Mouse (Mus musculus) midbrain, postnatal 0 days (tissue): ENCODE measurements at regions not wholly inside any gene's neighbourhood (a gene's known extent, or its start where the extent isn't known, plus 50 kb on each side); places are given as distances from the start of the nearest gene placed in this dataset.

ENCODE experiments used
- ATAC-seq: fragments of 200-750 bp; cut with Nextera tagmentation; 2 replicates; pipeline ENCODE4 v1.8.0; 2017; ENCODE audit warnings: moderate number of reproducible peaks, mild to moderate bottlenecking, moderate TSS enrichment, moderate library complexity; ENCODE audit not compliant: low FRiP score
- DNase-seq: peaks from one replicate; pipeline ENCODE4 v3.0.0-alpha.2; 2015; ENCODE audit warnings: low spot score
- H3K27ac ChIP-seq: fragments of 300-500 bp; sonication (generic); 2 replicates; pipeline ENCODE4 v1.5.1; 2014; ENCODE audit warnings: low read depth, mild to moderate bottlenecking, low read length, mixed read lengths
- H3K27me3 ChIP-seq: fragments of 300-500 bp; sonication (generic); 2 replicates; pipeline ENCODE4 v1.6.1; 2014; ENCODE audit warnings: low read length, control low read depth, mixed read lengths; ENCODE audit not compliant: insufficient read depth
- H3K36me3 ChIP-seq: fragments of 300-500 bp; sonication (generic); 2 replicates; pipeline ENCODE4 v1.6.1; 2014; ENCODE audit warnings: low read length, control low read depth, mixed read lengths; ENCODE audit not compliant: insufficient read depth
- H3K4me1 ChIP-seq: fragments of 300-500 bp; sonication (generic); 2 replicates; pipeline ENCODE4 v1.6.1; 2014; ENCODE audit warnings: mild to moderate bottlenecking, control low read depth, antibody characterized with exemption, low read length, mixed read lengths; ENCODE audit not compliant: insufficient read depth
- H3K4me2 ChIP-seq: fragments of 300-500 bp; sonication (generic); 2 replicates; pipeline ENCODE4 v1.6.1; 2014; ENCODE audit warnings: low read depth, mild to moderate bottlenecking, low read length, mixed read lengths; ENCODE audit not compliant: poor library complexity, severe bottlenecking
- H3K4me3 ChIP-seq: fragments of 300-500 bp; sonication (generic); 2 replicates; pipeline ENCODE4 v1.5.1; 2014; ENCODE audit warnings: low read depth, mild to moderate bottlenecking, low read length, moderate library complexity
- H3K9ac ChIP-seq: fragments of 300-500 bp; sonication (generic); replicated peaks from 2 replicates; pipeline ENCODE4 v1.6.1; 2014; ENCODE audit warnings: mild to moderate bottlenecking, low read length, moderate library complexity, mixed read lengths; ENCODE audit not compliant: poor library complexity, severe bottlenecking
- H3K9me3 ChIP-seq: fragments of 300-500 bp; sonication (generic); 2 replicates; pipeline ENCODE4 v1.6.1; 2016; ENCODE audit warnings: low read length, control low read depth
- CTCF ChIP-seq: IDR thresholded peaks from 2 replicates; pipeline ENCODE4 v1.5.1; 2016; ENCODE audit warnings: antibody characterized with exemption, mild to moderate bottlenecking
- WGBS: fragments of 180-500 bp; shearing (Covaris S2); extraction: QIAGEN DNeasy Blood & Tissue Kit; methylation state at CpG from one replicate; pipeline ENCODE4 v1.1.7; 2014; 5-methylcytosine and 5-hydroxymethylcytosine counted together

GRCm38 (mm10) chr16:84581166-84581565, 66.2 kb downstream of the A730009L09Rik start:
- no peak overlapping the region for H3K4me3 ChIP-seq
- H3K9ac ChIP-seq: no peak overlapping the region
- no peaks in the 10 kb centered on the region for H3K9me3 ChIP-seq
- WGBS: 82% methylated on average over 4 of the region's 4 CpGs
- H3K27me3 ChIP-seq: no peaks in the 10 kb centered on the region
- H3K4me2 ChIP-seq: no peak overlapping the region
- no peak for TF ChIP-seq CTCF
- DNase-seq (no peak), ATAC-seq (no peak)
- no peaks in the 10 kb centered on the region for H3K36me3 ChIP-seq
- no peak overlapping the region for H3K27ac ChIP-seq
- H3K4me1 ChIP-seq: no peaks in the 10 kb centered on the region

- Histone ChIP-seq H3K27me3 (no peaks in the 10 kb centered on the region), H3K4me1 (no peaks in the 10 kb centered on the region), H3K4me2 (no peak overlapping the region), H3K27ac (no peak overlapping the region), H3K36me3 (no peaks in the 10 kb centered on the region), H3K4me3 (no peak overlapping the region), H3K9ac (no peak overlapping the region), H3K9me3 (no peaks in the 10 kb centered on the region)
- TF ChIP-seq CTCF: no peak
- DNase-seq (no peak), ATAC-seq (no peak)
- 87% methylated on average over 7 of the region's 7 CpGs for WGBS
Observed at GRCm38 (mm10) chr16:84583323-84583722, 68.4 kb downstream of the A730009L09Rik start.

GRCm38 (mm10) chr16:84583773-84584229, 68.9 kb downstream of the A730009L09Rik start:
- WGBS: 93% methylated on average over 19 of the region's 19 CpGs
- Histone ChIP-seq H3K27me3 (no peaks in the 10 kb centered on the region), H3K9ac (no peak overlapping the region), H3K36me3 (no peaks in the 10 kb centered on the region), H3K4me3 (no peak overlapping the region), H3K4me1 (no peaks in the 10 kb centered on the region), H3K9me3 (no peaks in the 10 kb centered on the region), H3K27ac (no peak overlapping the region), H3K4me2 (no peak overlapping the region)
- no peak for DNase-seq
- ATAC-seq: no peak
- TF ChIP-seq CTCF: no peak

- Histone ChIP-seq H3K9me3 (no peaks in the 10 kb centered on the region), H3K27ac (no peak overlapping the region), H3K4me3 (no peak overlapping the region), H3K4me2 (no peak overlapping the region), H3K9ac (no peak overlapping the region), H3K36me3 (no peaks in the 10 kb centered on the region), H3K4me1 (no peaks in the 10 kb centered on the region), H3K27me3 (no peaks in the 10 kb centered on the region)
- ATAC-seq (no peak), DNase-seq (no peak)
- 79% methylated on average over 14 of the region's 14 CpGs for WGBS
- TF ChIP-seq CTCF: no peak
Observed at GRCm38 (mm10) chr16:84584724-84585399, 69.9 kb downstream of the A730009L09Rik start.

- Histone ChIP-seq H3K9ac (no peak overlapping the region), H3K27me3 (no peaks in the 10 kb centered on the region), H3K27ac (no peak overlapping the region), H3K4me1 (no peaks in the 10 kb centered on the region), H3K36me3 (no peaks in the 10 kb centered on the region), H3K4me3 (no peak overlapping the region), H3K9me3 (no peaks in the 10 kb centered on the region), H3K4me2 (no peak overlapping the region)
- DNase-seq: no peak
- 70% methylated on average over 2 of the region's 2 CpGs for whole genome bisulfite sequencing
- TF ChIP-seq CTCF: no peak
- ATAC-seq: no peak
Observed at GRCm38 (mm10) chr16:84592978-84593377, 78.1 kb downstream of the A730009L09Rik start.

GRCm38 (mm10) chr16:84602969-84603368, 88.0 kb downstream of the A730009L09Rik start:
- no peak overlapping the region for H3K4me3 ChIP-seq
- H3K9ac ChIP-seq: no peak overlapping the region
- no peak overlapping the region for H3K27ac ChIP-seq
- DNase-seq (no peak), ATAC-seq (no peak)
- WGBS: 89% methylated on average over 8 of the region's 8 CpGs
- H3K27me3 ChIP-seq: no peaks in the 10 kb centered on the region
- H3K36me3 ChIP-seq: no peaks in the 10 kb centered on the region
- H3K4me1 ChIP-seq: no peaks in the 10 kb centered on the region
- no peak overlapping the region for H3K4me2 ChIP-seq
- TF ChIP-seq CTCF: no peak
- no peaks in the 10 kb centered on the region for H3K9me3 ChIP-seq
